ENCODE assay signal across 8 mouse cellular contexts in genomic region chr10:37141621-37142020, GRCm38 (mm10). TPM values are rescaled to one million over a fixed set of nuclear protein-coding genes. Genes with fewer than 3 reads are reported as not detected.
DNase-seq lines count a peak whose midpoint lies in the region; ATAC-seq and TF ChIP-seq lines count a peak whose summit lies in the region.

No protein-coding gene starts in this region.

- H3K79me2 ChIP-seq in myocyte (ENCODE audit: control insufficient read depth, insufficient read depth): peaks cover 16% of the 10 kb centered on the region

- H3K4me1 ChIP-seq in lung, embryonic 14.5 days (ENCODE audit: insufficient read depth): 0 out of 2 replicates have a peak, but pooled peaks cover 2% of the 10 kb centered on the region
- peaks cover 4% of the 10 kb centered on the region; the same call in 1 of the 2 replicates for H3K4me1 ChIP-seq in hindbrain, embryonic 15.5 days (replicated peaks)

- H3K9ac ChIP-seq in lung, embryonic 14.5 days: 0 out of 2 replicates have a peak overlapping the region, but pooled peaks have one; percentile 99
- peak overlapping the region; percentile 26; the same call in 1 of the 2 replicates for H3K9ac ChIP-seq in hindbrain, embryonic 15.5 days

- no peak for ATAC-seq in CD4-positive, CD25-positive, alpha-beta regulatory T cell, adult 4 months
- no peak for ATAC-seq in lung, embryonic 14.5 days (ENCODE audit: insufficient read depth)
- peak; percentile 3; the same call in 1 of the 2 replicates for ATAC-seq in hindbrain, embryonic 15.5 days (ENCODE audit: low FRiP score, low read depth)

- DNase-seq in CD4-positive, CD25-positive, alpha-beta regulatory T cell, adult 2 months (ENCODE audit: low read depth, low spot score): peak; percentile 1
- no peak for DNase-seq in lung, embryonic 14.5 days
- no peak for DNase-seq in lung, postnatal 25 days (ENCODE audit: low spot score)
- no peak for DNase-seq in left cerebral cortex, postnatal 4 days
- DNase-seq in thymus, adult 18-20 months: no peak

- no peaks in the 10 kb centered on the region for H3K9me3 ChIP-seq in lung, embryonic 14.5 days (ENCODE audit: low read depth, low read length)
- H3K9me3 ChIP-seq in hindbrain, embryonic 15.5 days: no peaks in the 10 kb centered on the region

- peaks cover 1% of the 10 kb centered on the region for H3K36me3 ChIP-seq in lung, embryonic 14.5 days (ENCODE audit: insufficient read depth)
- no peaks in the 10 kb centered on the region for H3K36me3 ChIP-seq in hindbrain, embryonic 15.5 days
- H3K36me3 ChIP-seq in myocyte (ENCODE audit: control insufficient read depth, insufficient read depth): no peaks in the 10 kb centered on the region

- intact Hi-C loops in left cerebral cortex, postnatal 4 days (cut with DNase I): loop anchor here (10.0 kb wide), 1 partner anchor 213 kb away; no protein-coding TSS in a partner anchor

- peak overlapping the region; percentile 98; the same call in 1 of the 2 replicates for H3K27ac ChIP-seq in lung, embryonic 14.5 days (ENCODE audit: low read depth)
- H3K27ac ChIP-seq in hindbrain, embryonic 15.5 days (replicated peaks): peak overlapping the region; percentile 100

- no peak for TF ChIP-seq POLR2A in myocyte (IDR thresholded peaks at IDR 0.05; ENCODE audit: insufficient read length, low read depth)

- H3K4me2 ChIP-seq in lung, embryonic 14.5 days: peak overlapping the region; percentile 83
- H3K4me2 ChIP-seq in hindbrain, embryonic 15.5 days: peak overlapping the region; percentile 56
- H3K4me2 ChIP-seq in myocyte (ENCODE audit: low read depth): peak overlapping the region; percentile 80

- WGBS in lung, embryonic 14.5 days: 59% methylated on average over 4 of the region's 4 CpGs
- WGBS in hindbrain, embryonic 15.5 days: 49% methylated on average over 4 of the region's 4 CpGs

- TF ChIP-seq CTCF in lung, embryonic 14.5 days (IDR thresholded peaks at IDR 0.05; ENCODE audit: low read depth): no peak

- no peaks in the 10 kb centered on the region for H3K27me3 ChIP-seq in lung, embryonic 14.5 days (ENCODE audit: insufficient read depth, low read length)
- no peaks in the 10 kb centered on the region for H3K27me3 ChIP-seq in hindbrain, embryonic 15.5 days
- H3K27me3 ChIP-seq in myocyte (ENCODE audit: control insufficient read depth, insufficient read depth, insufficient read length): no peaks in the 10 kb centered on the region

- H3ac ChIP-seq in myocyte (ENCODE audit: control insufficient read depth, insufficient read length): no peak overlapping the region

- peak overlapping the region; percentile 76 for H3K4me3 ChIP-seq in lung, embryonic 14.5 days (ENCODE audit: low read depth, low read length)
- H3K4me3 ChIP-seq in hindbrain, embryonic 15.5 days: peak overlapping the region; percentile 91
- H3K4me3 ChIP-seq in myocyte: peak overlapping the region; percentile 94

TF ChIP-seq in myocyte, 11 proteins besides CTCF, POLR2A, EP300 and RAD21:
- TF ChIP-seq E2F4 (IDR thresholded peaks at IDR 0.05; ENCODE audit: insufficient read depth): no peak
- TF ChIP-seq MYOD1 (IDR thresholded peaks at IDR 0.05; ENCODE audit: control insufficient read depth in 1 of 3, insufficient read length in 2 of 3, low read depth in 2 of 3): no peak
- TF ChIP-seq CEBPB (IDR thresholded peaks at IDR 0.05; ENCODE audit: insufficient read depth, poor library complexity, severe bottlenecking): 0 out of 2 replicates have a peak, but pooled peaks have one; percentile 2

RNA-seq across cellular contexts. Expression of gene Marcks, which starts 2.9 kb away (rescaled TPM):
- 1 to 10 TPM in 1 of 2 experiments, under 1 TPM in 1; 0.54 to 1.1 TPM for polyA plus RNA-seq in CD4-positive, CD25-positive, alpha-beta regulatory T cell, adult 4 months (2017; shearing (Covaris generic))
- polyA plus RNA-seq in lung, embryonic 14.5 days (2014; fragmentation: Nextera tagmentation; extraction: Ambion mirVana): 162 and 168 TPM in 2 replicates
- 178 and 197 TPM in 2 replicates for polyA plus RNA-seq in hindbrain, embryonic 15.5 days (2015; fragmentation: Nextera tagmentation; extraction: Ambion mirVana)
- 26.3 TPM for polyA plus RNA-seq in myocyte (2012; fragmentation: generic; extraction: Trizol)
- 100 to 1,000 TPM; 536 to 544 TPM for total RNA-seq in left cerebral cortex, postnatal 4 days (2021)

Comparison
In these comparisons a context has a peak if more than half of its experiments do, and no peak if none do; other contexts are left out.
1. RNA of gene Marcks, which starts 2.9 kb away (polyA plus RNA-seq): 178 to 197 TPM in hindbrain, embryonic 15.5 days, 162 to 168 TPM in lung, embryonic 14.5 days and 26.3 TPM in myocyte (single experiment); 0.54 to 1.1 TPM in CD4-positive, CD25-positive, alpha-beta regulatory T cell, adult 4 months; every median in the first group is over 10 times any median in the second.
2. Peak in every context shown above with its lines, with median percentiles within 50 percentile points of each other: H3K4me2 ChIP-seq and H3K4me3 ChIP-seq.